Mouse (Mus musculus): ENCODE measurements around the gene Gm5269. TPM values are rescaled to one million over a fixed set of nuclear protein-coding genes. Genes with fewer than 3 reads are reported as not detected.
A peak's percentile ranks its signal among the peaks of the same experiment; 100 is the strongest.

Gene Gm5269
- total and polyA plus RNA-seq, 3 experiments, result not detected

- TF ChIP-seq GATA2 (IDR thresholded peaks at IDR 0.05; ENCODE audit: borderline replicate concordance, low read depth, low read length) (no peak), GATA1 (IDR thresholded peaks at IDR 0.05; ENCODE audit: borderline replicate concordance, low read length) (no peak), CTCF (IDR thresholded peaks at IDR 0.05; ENCODE audit: low read depth, low read length) (no peak), POLR2AphosphoS5 (IDR thresholded peaks at IDR 0.05; ENCODE audit: insufficient replicate concordance, low read depth, low read length) (no peak)
- Histone ChIP-seq H3K36me3 (replicated peaks) (peaks cover 89% of the 10 kb centered on the region), H3K27me3 (ENCODE audit: insufficient read depth, low read length) (no peaks in the 10 kb centered on the region), H3K9me3 (replicated peaks) (no peaks in the 10 kb centered on the region), H3K4me1 (ENCODE audit: insufficient read depth, low read depth, low read length) (peaks cover 17% of the 10 kb centered on the region; the same call in 1 of the 2 replicates), H3K4me3 (ENCODE audit: low read depth, low read length) (no peak overlapping the region)
- ATAC-seq (ENCODE audit: extremely low read depth, insufficient number of reproducible peaks, low FRiP score, poor library complexity, severe bottlenecking) (no peak), DNase-seq (ENCODE audit: low spot score) (no peak)
These were observed 24.2 kb upstream of the Gm5269 start for GRCm38 (mm10) chr1:45914236-45914635.

DNA sequence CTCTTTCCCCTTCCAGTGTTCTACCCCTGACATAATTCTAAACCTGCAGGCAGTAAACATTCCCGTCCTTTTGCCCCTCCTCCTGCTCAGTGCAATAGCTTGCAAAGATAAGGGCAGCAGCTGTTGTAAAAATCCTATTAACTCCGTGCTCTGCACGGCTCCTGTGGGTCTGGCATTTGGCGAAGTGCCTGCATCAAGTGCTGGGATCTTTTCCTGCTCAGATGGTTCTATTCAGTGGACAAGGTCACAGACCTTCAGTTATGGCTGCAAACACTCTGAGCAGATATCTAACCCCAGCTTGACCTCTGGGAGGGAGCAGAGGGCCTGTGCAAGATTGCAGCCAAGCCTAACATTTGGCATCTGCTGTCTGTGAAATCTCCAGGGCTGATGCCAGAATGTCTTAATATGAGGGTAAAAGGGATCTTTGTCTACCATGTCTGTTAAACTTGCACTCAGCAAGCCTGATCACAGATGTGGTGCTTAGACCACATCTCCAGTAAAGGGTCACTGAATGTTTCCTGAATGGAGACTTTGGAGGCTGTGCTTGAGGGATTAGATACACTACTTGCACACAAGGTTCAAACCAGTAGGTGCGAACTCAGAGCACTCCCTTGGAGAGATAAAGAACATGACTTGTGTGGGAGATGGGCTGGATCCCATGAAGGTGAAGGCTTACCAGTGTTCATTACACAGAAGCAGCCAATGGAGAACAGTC lies 15.2 kb upstream of the Gm5269 start:
- H3K9me3 ChIP-seq (replicated peaks), result no peaks in the 10 kb centered on the region
- peaks cover 39% of the 10 kb centered on the region for H3K36me3 ChIP-seq (replicated peaks)

GRCm38 (mm10) chr1:45904161-45904560 lies 14.1 kb upstream of the Gm5269 start:
- H3K4me1 ChIP-seq (ENCODE audit: insufficient read depth, low read depth, low read length), result peaks cover 20% of the 10 kb centered on the region

More for the DNA sequence above, 15.2 kb upstream of the Gm5269 start:
- Histone ChIP-seq H3K4me1 (ENCODE audit: insufficient read depth, low read depth, low read length) (peaks cover 20% of the 10 kb centered on the region), H3K27me3 (ENCODE audit: insufficient read depth, low read length) (no peaks in the 10 kb centered on the region), H3K4me3 (ENCODE audit: low read depth, low read length) (peak overlapping the region; percentile 54; the same call in 1 of the 2 replicates)
- peak; percentile 34 for DNase-seq (ENCODE audit: low spot score)
- no peak for TF ChIP-seq POLR2AphosphoS5 (IDR thresholded peaks at IDR 0.05; ENCODE audit: insufficient replicate concordance, low read depth, low read length)
- ATAC-seq (ENCODE audit: extremely low read depth, insufficient number of reproducible peaks, low FRiP score, poor library complexity, severe bottlenecking), result peak; percentile 83

DNA sequence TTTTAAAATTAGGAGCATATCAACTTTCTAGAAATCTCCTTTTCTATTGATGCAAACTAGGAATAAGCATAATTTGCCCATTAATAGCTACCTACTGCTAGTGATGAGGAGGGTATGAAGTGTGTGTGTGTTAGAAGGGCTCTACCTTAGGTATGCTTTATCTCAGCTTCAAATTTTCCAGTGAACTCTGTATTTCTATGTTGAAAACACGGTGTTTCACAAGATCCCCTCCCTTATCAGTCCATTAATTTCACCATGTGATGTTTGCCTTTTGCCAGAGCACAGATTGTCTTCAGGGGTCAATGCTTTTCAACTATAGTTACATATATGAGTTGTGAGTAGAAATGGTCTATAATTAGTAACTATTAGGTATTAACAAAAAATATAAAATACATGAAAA lies 8.0 kb upstream of the Gm5269 start:
- ATAC-seq (ENCODE audit: extremely low read depth, insufficient number of reproducible peaks, low FRiP score, poor library complexity, severe bottlenecking) (no peak), DNase-seq (ENCODE audit: low spot score) (no peak)
- peaks cover 13% of the 10 kb centered on the region; the same call in 1 of the 2 replicates for H3K4me1 ChIP-seq (ENCODE audit: insufficient read depth, low read depth, low read length)
- TF ChIP-seq GATA2 (IDR thresholded peaks at IDR 0.05; ENCODE audit: borderline replicate concordance, low read depth, low read length) (no peak), GATA1 (IDR thresholded peaks at IDR 0.05; ENCODE audit: borderline replicate concordance, low read length) (no peak), TAL1 (conservative IDR thresholded peaks at IDR 0.05; ENCODE audit: low read depth, low read length) (no peak), POLR2AphosphoS5 (IDR thresholded peaks at IDR 0.05; ENCODE audit: insufficient replicate concordance, low read depth, low read length) (no peak), CTCF (IDR thresholded peaks at IDR 0.05; ENCODE audit: low read depth, low read length) (no peak)
- H3K36me3 ChIP-seq (replicated peaks), result no peaks in the 10 kb centered on the region
- no peak overlapping the region for H3K4me3 ChIP-seq (ENCODE audit: low read depth, low read length)
- H3K9me3 ChIP-seq (replicated peaks), result no peaks in the 10 kb centered on the region
- H3K27me3 ChIP-seq (ENCODE audit: insufficient read depth, low read length), result no peaks in the 10 kb centered on the region

More at GRCm38 (mm10) chr1:45904161-45904560, 14.1 kb upstream of the Gm5269 start:
- Histone ChIP-seq H3K27me3 (ENCODE audit: insufficient read depth, low read length) (no peaks in the 10 kb centered on the region), H3K9me3 (replicated peaks) (no peaks in the 10 kb centered on the region), H3K36me3 (replicated peaks) (peaks cover 29% of the 10 kb centered on the region), H3K4me3 (ENCODE audit: low read depth, low read length) (no peak overlapping the region)
- no peak for ATAC-seq (ENCODE audit: extremely low read depth, insufficient number of reproducible peaks, low FRiP score, poor library complexity, severe bottlenecking)
- DNase-seq (ENCODE audit: low spot score), result no peak
- TF ChIP-seq GATA1 (IDR thresholded peaks at IDR 0.05; ENCODE audit: borderline replicate concordance, low read length) (no peak), TAL1 (conservative IDR thresholded peaks at IDR 0.05; ENCODE audit: low read depth, low read length) (no peak), POLR2AphosphoS5 (IDR thresholded peaks at IDR 0.05; ENCODE audit: insufficient replicate concordance, low read depth, low read length) (no peak), CTCF (IDR thresholded peaks at IDR 0.05; ENCODE audit: low read depth, low read length) (no peak), GATA2 (IDR thresholded peaks at IDR 0.05; ENCODE audit: borderline replicate concordance, low read depth, low read length) (no peak)

DNA sequence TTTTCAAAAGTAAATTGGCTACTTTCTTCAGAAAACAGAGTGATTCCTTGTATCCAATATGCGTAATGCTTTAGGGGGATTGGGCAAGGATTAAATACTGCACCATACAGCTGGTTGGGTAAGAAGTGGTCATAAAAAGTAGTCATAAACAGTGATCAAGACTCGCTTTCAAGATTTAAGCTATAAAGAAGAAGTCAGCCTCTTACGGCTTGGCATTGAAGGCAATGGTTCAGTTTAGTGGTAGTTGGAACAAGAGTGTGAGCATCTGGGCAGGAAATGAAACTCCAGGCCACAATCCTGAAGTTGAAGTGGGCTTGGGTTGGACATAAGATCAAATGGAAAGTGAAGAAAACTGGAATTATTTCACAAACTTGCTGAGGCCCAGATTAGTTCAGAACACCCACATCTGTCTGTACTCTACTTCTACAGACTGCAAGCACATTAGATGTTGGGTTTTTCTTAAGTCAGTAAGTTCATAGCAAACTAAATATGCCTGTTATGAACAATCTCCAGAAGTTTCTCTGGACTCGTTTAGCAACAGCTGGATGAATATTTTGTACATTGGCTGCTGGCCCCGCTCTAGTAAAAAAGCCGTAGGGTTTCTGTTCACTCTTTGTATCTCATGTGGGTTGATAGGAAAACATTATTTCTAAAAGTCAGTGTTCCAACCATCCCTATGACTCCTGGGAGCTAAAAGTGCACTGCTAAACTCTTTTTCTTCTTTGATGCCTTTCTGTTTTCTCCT lies 4.3 kb upstream of the Gm5269 start:
- Histone ChIP-seq H3K4me1 (ENCODE audit: insufficient read depth, low read depth, low read length) (peaks cover 13% of the 10 kb centered on the region; the same call in 1 of the 2 replicates), H3K27me3 (ENCODE audit: insufficient read depth, low read length) (peaks cover 9% of the 10 kb centered on the region), H3K4me3 (ENCODE audit: low read depth, low read length) (no peak overlapping the region), H3K36me3 (replicated peaks) (no peaks in the 10 kb centered on the region), H3K9me3 (replicated peaks) (no peaks in the 10 kb centered on the region)
- TF ChIP-seq GATA2 (IDR thresholded peaks at IDR 0.05; ENCODE audit: borderline replicate concordance, low read depth, low read length) (no peak), TAL1 (conservative IDR thresholded peaks at IDR 0.05; ENCODE audit: low read depth, low read length) (no peak)
- ATAC-seq (ENCODE audit: extremely low read depth, insufficient number of reproducible peaks, low FRiP score, poor library complexity, severe bottlenecking) (no peak), DNase-seq (ENCODE audit: low spot score) (no peak)

DNA sequence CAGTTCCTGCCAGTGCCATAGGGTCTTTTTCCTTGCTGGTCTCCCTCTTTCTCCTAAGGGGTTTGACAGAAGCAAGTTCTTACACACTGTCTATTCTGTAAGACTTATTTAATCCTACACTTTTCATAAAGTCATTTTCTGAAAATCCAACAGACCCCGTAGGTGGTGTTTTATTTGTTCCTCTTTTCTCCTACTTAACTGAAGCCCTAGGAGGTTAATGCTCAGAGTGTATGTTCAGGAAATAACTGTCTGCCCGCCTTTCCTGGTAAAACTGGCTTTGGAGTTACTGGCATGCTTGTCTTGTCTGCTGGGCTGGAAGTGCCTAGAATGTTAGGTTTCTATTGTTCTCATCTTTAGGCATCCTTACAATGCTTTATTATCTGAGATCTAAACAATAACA lies 1.9 kb upstream of the Gm5269 start:
- TF ChIP-seq GATA1 (IDR thresholded peaks at IDR 0.05; ENCODE audit: borderline replicate concordance, low read length), result no peak
- TF ChIP-seq CTCF (IDR thresholded peaks at IDR 0.05; ENCODE audit: low read depth, low read length), result no peak
- TF ChIP-seq TAL1 (conservative IDR thresholded peaks at IDR 0.05; ENCODE audit: low read depth, low read length), result no peak
- no peak for TF ChIP-seq GATA2 (IDR thresholded peaks at IDR 0.05; ENCODE audit: borderline replicate concordance, low read depth, low read length)
- TF ChIP-seq POLR2AphosphoS5 (IDR thresholded peaks at IDR 0.05; ENCODE audit: insufficient replicate concordance, low read depth, low read length), result no peak
- DNase-seq (ENCODE audit: low spot score) (no peak), ATAC-seq (ENCODE audit: extremely low read depth, insufficient number of reproducible peaks, low FRiP score, poor library complexity, severe bottlenecking) (no peak)
- H3K4me3 ChIP-seq (ENCODE audit: low read depth, low read length), result no peak overlapping the region
- peaks cover 9% of the 10 kb centered on the region for H3K27me3 ChIP-seq (ENCODE audit: insufficient read depth, low read length)
- no peaks in the 10 kb centered on the region for H3K9me3 ChIP-seq (replicated peaks)
- H3K36me3 ChIP-seq (replicated peaks), result no peaks in the 10 kb centered on the region
- H3K4me1 ChIP-seq (ENCODE audit: insufficient read depth, low read depth, low read length), result peaks cover 9% of the 10 kb centered on the region; the same call in 1 of the 2 replicates

All from G1E (cell line).